Mouse (Mus musculus): ENCODE data around the gene Ets2. TPM values are rescaled to one million over a fixed set of nuclear protein-coding genes. Genes with fewer than 3 reads are reported as not detected.

Ets2 gene
- polyA plus RNA-seq (2015; fragmentation: Nextera tagmentation; extraction: Ambion mirVana): 74.7 and 87.7 TPM in 2 replicates

- under 1% methylated on average over 63 of the region's 64 CpGs for WGBS
- Histone ChIP-seq H3K27ac (peak within 1 kb of the TSS; percentile 95), H3K4me3 (peak within 1 kb of the TSS; percentile 92), H3K4me1 (peaks cover 30% of the 10 kb centered on the region), H3K4me2 (peak within 1 kb of the TSS; percentile 70), H3K9ac (peak within 1 kb of the TSS; percentile 97), H3K27me3 (no peaks in the 10 kb centered on the region), H3K36me3 (peaks cover 11% of the 10 kb centered on the region), H3K9me3 (no peaks in the 10 kb centered on the region)
- peak; percentile 88 for ATAC-seq (ENCODE audit: insufficient number of reproducible peaks, insufficient read depth, low FRiP score, low TSS enrichment, low read depth)
These were observed at the start of gene Ets2 for GRCm38 (mm10) chr16:95701802-95702561. Gene Ets2, plus strand, starts transcription at chr16:95702075.

GRCm38 (mm10) chr16:95654204-95654611 lies 47.7 kb upstream of the Ets2 start:
- Histone ChIP-seq H3K27me3 (no peaks in the 10 kb centered on the region), H3K4me3 (no peak overlapping the region), H3K36me3 (no peaks in the 10 kb centered on the region), H3K27ac (no peak overlapping the region), H3K9ac (no peak overlapping the region), H3K4me1 (peaks cover 10% of the 10 kb centered on the region), H3K4me2 (peak overlapping the region; percentile 9; the same call in 1 of the 2 replicates), H3K9me3 (no peaks in the 10 kb centered on the region; the same call in 1 of the 2 replicates)
- WGBS: 62% methylated on average over 15 of the region's 15 CpGs
- no peak for ATAC-seq (ENCODE audit: insufficient number of reproducible peaks, insufficient read depth, low FRiP score, low TSS enrichment, low read depth)

DNA sequence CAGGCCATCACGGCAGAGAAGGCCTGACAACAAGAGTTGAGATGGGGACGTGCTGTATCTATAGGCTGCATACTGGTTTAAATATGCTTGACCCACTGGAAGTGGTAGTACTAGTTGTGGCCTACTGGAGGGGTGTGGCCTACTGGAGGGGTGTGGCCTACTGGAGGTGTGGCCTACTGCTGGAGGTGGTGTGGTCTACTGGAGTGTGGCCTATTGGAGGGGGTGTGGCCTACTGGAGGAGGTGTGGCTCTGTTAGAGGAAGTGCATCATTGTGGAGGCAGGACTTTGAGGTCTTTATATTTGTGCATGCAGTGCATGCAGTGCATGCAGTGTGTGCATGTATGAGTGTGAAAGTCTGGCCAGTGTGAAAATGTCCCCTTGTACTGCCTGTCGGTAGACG lies 45.3 kb upstream of the Ets2 start:
- ATAC-seq (ENCODE audit: insufficient number of reproducible peaks, insufficient read depth, low FRiP score, low TSS enrichment, low read depth): no peak

GRCm38 (mm10) chr16:95657187-95657586 lies 44.7 kb upstream of the Ets2 start:
- Histone ChIP-seq H3K36me3 (no peaks in the 10 kb centered on the region), H3K9ac (no peak overlapping the region), H3K4me2 (no peak overlapping the region), H3K27me3 (no peaks in the 10 kb centered on the region), H3K9me3 (no peaks in the 10 kb centered on the region; the same call in 1 of the 2 replicates), H3K27ac (no peak overlapping the region), H3K4me3 (no peak overlapping the region), H3K4me1 (peaks cover 24% of the 10 kb centered on the region)
- ATAC-seq (ENCODE audit: insufficient number of reproducible peaks, insufficient read depth, low FRiP score, low TSS enrichment, low read depth): no peak
- 96% methylated on average over 5 of the region's 5 CpGs for whole genome bisulfite sequencing

More for the DNA sequence above, 45.3 kb upstream of the Ets2 start:
- H3K4me1 ChIP-seq: peaks cover 18% of the 10 kb centered on the region
- H3K9ac ChIP-seq: no peak overlapping the region
- no peaks in the 10 kb centered on the region for H3K27me3 ChIP-seq
- H3K27ac ChIP-seq: no peak overlapping the region
- H3K9me3 ChIP-seq: no peaks in the 10 kb centered on the region; the same call in 1 of the 2 replicates
- H3K36me3 ChIP-seq: no peaks in the 10 kb centered on the region
- H3K4me3 ChIP-seq: no peak overlapping the region
- 97% methylated on average over 4 of the region's 4 CpGs for WGBS
- no peak overlapping the region for H3K4me2 ChIP-seq

- Histone ChIP-seq H3K4me3 (no peak overlapping the region), H3K4me2 (no peak overlapping the region), H3K36me3 (no peaks in the 10 kb centered on the region), H3K27me3 (no peaks in the 10 kb centered on the region), H3K27ac (no peak overlapping the region), H3K9me3 (no peaks in the 10 kb centered on the region; the same call in 1 of the 2 replicates), H3K4me1 (peaks cover 25% of the 10 kb centered on the region), H3K9ac (no peak overlapping the region)
- no peak for ATAC-seq (ENCODE audit: insufficient number of reproducible peaks, insufficient read depth, low FRiP score, low TSS enrichment, low read depth)
- 92% methylated on average over 5 of the region's 5 CpGs for WGBS
These were observed 44.1 kb upstream of the Ets2 start for GRCm38 (mm10) chr16:95657756-95658155.

DNA sequence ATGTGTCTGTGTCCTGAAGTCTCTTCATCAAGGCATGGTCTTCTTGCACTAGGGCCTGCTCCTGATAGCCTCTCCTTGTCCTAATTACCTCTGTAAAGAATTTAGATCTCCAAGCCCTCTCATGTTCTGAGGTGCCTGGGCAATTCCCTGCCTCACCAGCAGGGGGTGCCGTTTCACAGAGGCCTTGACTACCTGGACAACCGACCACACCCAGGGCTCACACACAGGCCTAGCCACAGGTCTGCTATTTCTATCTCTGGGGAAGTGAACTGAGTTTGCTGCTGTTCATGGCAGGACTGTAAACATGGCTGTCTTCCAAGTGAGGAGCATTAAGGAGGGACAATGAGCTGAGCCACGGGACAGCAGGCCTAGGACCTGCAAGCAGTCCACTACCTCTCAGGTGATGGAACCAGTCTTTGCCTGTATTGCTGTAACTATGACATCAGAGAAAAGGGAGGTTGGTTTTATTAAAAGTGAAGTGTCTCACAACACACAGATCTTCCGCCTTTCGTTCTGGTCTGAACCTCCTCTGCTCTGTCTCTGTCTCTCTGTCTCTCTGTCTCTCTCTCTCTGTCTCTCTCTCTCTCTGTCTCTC lies 42.9 kb upstream of the Ets2 start:
- Histone ChIP-seq H3K27me3 (no peaks in the 10 kb centered on the region), H3K4me3 (no peak overlapping the region), H3K9ac (no peak overlapping the region), H3K36me3 (no peaks in the 10 kb centered on the region), H3K27ac (peak overlapping the region; percentile 84), H3K4me2 (no peak overlapping the region), H3K4me1 (peaks cover 24% of the 10 kb centered on the region), H3K9me3 (no peaks in the 10 kb centered on the region; the same call in 1 of the 2 replicates)
- ATAC-seq (ENCODE audit: insufficient number of reproducible peaks, insufficient read depth, low FRiP score, low TSS enrichment, low read depth): no peak
- WGBS: 56% methylated on average over 5 of the region's 5 CpGs

GRCm38 (mm10) chr16:95659461-95659860 lies 42.4 kb upstream of the Ets2 start:
- WGBS: 57% methylated on average over 19 of the region's 19 CpGs
- Histone ChIP-seq H3K27ac (peak overlapping the region; percentile 84), H3K4me3 (no peak overlapping the region), H3K9me3 (no peaks in the 10 kb centered on the region; the same call in 1 of the 2 replicates), H3K9ac (no peak overlapping the region), H3K36me3 (no peaks in the 10 kb centered on the region), H3K27me3 (no peaks in the 10 kb centered on the region), H3K4me1 (peaks cover 26% of the 10 kb centered on the region), H3K4me2 (no peak overlapping the region)
- ATAC-seq (ENCODE audit: insufficient number of reproducible peaks, insufficient read depth, low FRiP score, low TSS enrichment, low read depth): peak; percentile 54; the same call in 1 of the 2 replicates

DNA sequence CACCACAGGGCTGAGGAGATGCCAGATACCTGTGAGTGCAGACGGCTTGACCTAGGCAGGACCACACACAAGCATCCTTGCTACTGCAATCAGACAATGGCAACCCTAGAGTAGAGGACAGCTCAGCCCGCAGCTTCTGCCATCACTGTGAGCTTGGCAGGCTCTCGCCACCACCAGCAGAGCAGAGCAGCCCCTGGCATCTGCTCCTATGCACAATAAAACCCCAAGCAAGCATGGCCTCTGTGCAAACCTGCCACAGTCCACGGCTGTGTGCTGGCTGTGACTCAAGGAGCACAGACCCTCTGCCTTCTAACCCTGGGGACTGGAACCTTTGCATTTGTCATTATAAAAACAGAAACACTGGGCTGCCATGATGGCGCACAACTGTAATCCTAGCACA lies 41.0 kb upstream of the Ets2 start:
- Histone ChIP-seq H3K4me2 (no peak overlapping the region), H3K27me3 (no peaks in the 10 kb centered on the region), H3K9ac (0 out of 2 replicates have a peak overlapping the region, but pooled peaks have one; percentile 16), H3K9me3 (no peaks in the 10 kb centered on the region; the same call in 1 of the 2 replicates), H3K4me1 (peaks cover 39% of the 10 kb centered on the region), H3K36me3 (no peaks in the 10 kb centered on the region), H3K27ac (no peak overlapping the region), H3K4me3 (no peak overlapping the region)
- no peak for ATAC-seq (ENCODE audit: insufficient number of reproducible peaks, insufficient read depth, low FRiP score, low TSS enrichment, low read depth)
- WGBS: 85% methylated on average over 5 of the region's 5 CpGs

DNA sequence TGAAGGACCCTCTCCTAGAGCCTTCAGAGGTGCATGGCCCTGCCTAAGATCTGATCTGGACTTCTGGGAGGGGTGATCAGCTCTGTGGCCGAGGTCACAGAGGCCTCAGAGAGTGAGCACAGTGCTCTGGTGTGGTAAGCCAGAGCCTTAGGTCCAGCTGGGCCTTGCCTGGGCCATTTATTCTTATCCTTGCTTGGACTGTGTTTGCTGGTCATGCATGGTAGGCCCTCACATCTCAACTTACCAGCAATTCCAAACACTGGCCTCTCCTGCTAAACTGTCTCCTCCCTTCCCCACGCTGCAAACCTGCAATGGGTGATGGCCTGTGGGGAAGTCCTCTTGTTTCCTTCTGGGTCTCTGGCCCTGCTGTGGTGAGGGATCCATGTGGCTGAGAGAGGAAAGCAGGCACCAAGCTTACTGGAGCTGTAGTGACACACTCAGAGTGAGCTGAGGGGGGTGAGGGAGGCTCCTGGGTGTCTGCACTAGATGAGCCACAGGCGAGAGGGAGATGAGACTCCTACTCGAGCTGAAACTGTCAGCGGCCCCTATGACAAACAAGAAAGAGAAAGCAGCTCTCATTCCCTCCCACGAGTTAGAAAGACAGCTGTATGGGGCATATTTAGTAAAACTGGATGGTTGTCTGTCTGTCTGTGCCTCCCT lies 36.3 kb upstream of the Ets2 start:
- no peak for ATAC-seq (ENCODE audit: insufficient number of reproducible peaks, insufficient read depth, low FRiP score, low TSS enrichment, low read depth)
- Histone ChIP-seq H3K36me3 (no peaks in the 10 kb centered on the region), H3K27ac (no peak overlapping the region), H3K4me3 (no peak overlapping the region), H3K9ac (no peak overlapping the region), H3K9me3 (no peaks in the 10 kb centered on the region), H3K27me3 (no peaks in the 10 kb centered on the region), H3K4me2 (no peak overlapping the region), H3K4me1 (peaks cover 45% of the 10 kb centered on the region)
- WGBS: 55% methylated on average over 6 of the region's 6 CpGs

- no peak overlapping the region for H3K4me3 ChIP-seq
- no peaks in the 10 kb centered on the region for H3K27me3 ChIP-seq
- WGBS: 93% methylated on average over 10 of the region's 10 CpGs
- ATAC-seq (ENCODE audit: insufficient number of reproducible peaks, insufficient read depth, low FRiP score, low TSS enrichment, low read depth): no peak
- H3K27ac ChIP-seq: no peak overlapping the region
- no peaks in the 10 kb centered on the region for H3K9me3 ChIP-seq
- no peaks in the 10 kb centered on the region for H3K36me3 ChIP-seq
- H3K9ac ChIP-seq: no peak overlapping the region
- H3K4me1 ChIP-seq: peaks cover 41% of the 10 kb centered on the region
- no peak overlapping the region for H3K4me2 ChIP-seq
These were observed 35.6 kb upstream of the Ets2 start for GRCm38 (mm10) chr16:95666288-95666687.

DNA sequence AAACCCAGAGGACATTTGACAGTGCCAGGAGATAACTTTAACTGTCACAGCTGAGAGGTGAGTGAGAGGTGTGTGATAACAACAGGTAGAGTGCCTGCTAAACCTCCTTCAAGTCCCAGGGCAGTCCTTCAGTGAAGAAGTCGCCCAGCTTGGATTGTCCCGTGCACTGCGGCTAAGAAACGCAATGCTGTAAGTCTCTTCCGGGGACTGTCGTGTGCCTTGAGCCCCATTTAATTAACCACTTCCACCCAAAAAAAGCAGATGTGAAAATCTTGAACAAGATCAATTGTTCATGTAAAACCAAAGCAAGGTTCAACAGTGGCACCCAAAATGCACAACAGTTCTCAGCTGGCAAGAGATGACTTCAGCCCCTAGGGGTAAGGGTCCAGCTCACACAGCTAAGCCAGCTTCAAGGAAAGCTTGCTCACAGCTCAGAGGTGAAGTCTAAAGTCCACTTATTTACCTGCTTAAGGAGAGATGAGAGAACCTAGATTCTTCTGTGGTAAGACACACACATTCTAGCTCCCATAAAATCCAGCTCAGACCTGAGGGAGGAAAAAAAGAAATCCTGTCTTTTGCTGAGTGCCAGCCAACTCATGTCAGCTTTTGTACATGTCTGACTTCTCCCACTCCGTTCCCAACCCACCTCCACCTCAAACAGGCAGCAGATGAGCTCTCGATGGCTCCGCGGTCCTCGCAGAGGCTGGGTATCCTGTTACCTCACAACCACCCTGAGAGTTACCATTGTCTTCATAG lies 34.3 kb upstream of the Ets2 start:
- Histone ChIP-seq H3K4me3 (no peak overlapping the region), H3K27me3 (no peaks in the 10 kb centered on the region), H3K9ac (peak overlapping the region; percentile 44; the same call in 1 of the 2 replicates), H3K36me3 (no peaks in the 10 kb centered on the region), H3K9me3 (no peaks in the 10 kb centered on the region), H3K4me2 (no peak overlapping the region), H3K27ac (no peak overlapping the region; the same call in 1 of the 2 replicates), H3K4me1 (peaks cover 34% of the 10 kb centered on the region)
- 48% methylated on average over 11 of the region's 11 CpGs for WGBS
- no peak for ATAC-seq (ENCODE audit: insufficient number of reproducible peaks, insufficient read depth, low FRiP score, low TSS enrichment, low read depth)
